Mouse (Mus musculus): Measurements from ENCODE around the gene Ace3.

The Ace3 gene

DNA sequence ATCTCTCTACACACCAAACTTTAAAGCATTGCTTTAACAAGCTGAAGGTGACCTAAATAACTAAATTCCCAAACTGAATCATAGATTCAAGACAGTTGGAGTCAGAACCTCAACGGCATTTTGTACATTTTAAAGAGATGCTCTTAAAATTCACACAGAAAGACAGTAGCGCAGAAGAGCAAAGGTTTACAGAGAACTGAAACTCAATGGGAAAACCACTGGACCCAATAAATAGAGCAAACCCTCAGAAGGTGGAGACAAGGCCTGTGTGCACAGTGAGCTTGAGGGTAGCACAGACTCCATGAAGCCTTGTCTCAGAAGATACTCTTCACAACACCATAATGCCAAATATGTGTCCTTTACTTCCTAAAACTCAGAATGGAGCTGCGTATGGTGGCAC lies 51.3 kb downstream of the Ace3 start:
- DNase-seq: no peak

DNA sequence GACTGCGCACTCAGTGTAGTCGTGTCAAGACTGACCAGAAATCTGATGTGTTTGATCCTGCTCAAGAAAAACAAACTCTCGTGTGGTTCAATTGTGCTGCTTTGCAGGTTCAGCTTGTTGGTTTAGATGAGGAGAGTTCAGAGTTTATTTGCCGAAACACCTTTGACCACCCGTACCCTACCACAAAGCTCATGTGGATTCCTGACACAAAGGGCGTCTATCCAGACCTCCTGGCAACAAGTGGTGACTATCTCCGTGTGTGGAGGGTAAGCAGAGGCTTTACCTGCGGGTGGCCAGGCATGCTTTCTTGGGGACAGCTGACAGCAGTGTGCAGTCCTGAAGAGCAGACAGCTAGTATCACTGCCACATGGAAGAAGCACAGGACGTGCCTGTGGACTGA lies 52.1 kb downstream of the Ace3 start:
- DNase-seq: no peak

DNA sequence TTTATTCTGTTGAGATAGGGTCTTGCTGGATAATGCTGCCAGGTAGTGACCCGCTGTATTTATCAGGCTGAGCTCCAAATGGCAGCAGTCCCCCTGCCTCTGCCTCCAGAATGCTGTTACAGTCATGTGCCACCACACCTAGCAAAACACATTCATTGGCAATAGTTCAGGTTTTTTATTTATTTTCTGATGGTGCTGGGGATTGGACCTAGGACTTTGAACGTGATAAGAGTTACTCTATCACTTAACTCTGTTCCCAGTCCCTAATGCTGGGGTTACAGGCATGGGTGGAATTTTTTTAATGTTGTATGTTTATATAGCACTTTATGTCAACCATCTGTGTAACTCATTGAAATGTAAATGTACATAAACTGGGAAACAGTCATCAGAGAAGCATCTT lies 59.4 kb downstream of the Ace3 start:
- no peak for DNase-seq

DNA sequence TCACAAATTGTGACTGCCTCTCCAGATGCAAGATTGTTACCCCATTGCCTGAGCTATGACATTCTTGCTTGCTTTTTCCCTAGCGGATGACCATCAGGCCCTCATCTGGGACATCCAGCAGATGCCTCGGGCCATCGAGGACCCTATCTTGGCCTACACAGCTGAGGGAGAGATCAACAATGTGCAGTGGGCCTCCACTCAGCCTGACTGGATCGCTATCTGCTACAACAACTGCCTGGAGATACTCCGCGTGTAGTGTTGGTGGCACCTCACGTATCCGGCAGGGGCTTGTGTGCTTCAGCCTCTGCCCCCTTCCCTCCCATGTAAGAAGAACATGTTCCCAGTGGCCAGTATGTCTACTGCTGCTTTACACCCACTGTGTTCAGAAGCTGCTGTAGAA lies 60.1 kb downstream of the Ace3 start:
- DNase-seq: no peak

Data from kidney, postnatal 14 days (tissue).